Mouse (Mus musculus): Measurements from ENCODE around the gene Snn. TPM values are rescaled to one million over a fixed set of nuclear protein-coding genes. Genes with fewer than 3 reads are reported as not detected.

Snn gene
- polyA plus RNA-seq, 1 experiment from 2014 or later = 31.0 TPM

- no peak overlapping the region for H3K9ac ChIP-seq (ENCODE audit: low read depth, low read length)
- H3K4me3 ChIP-seq (replicated peaks; ENCODE audit: low read depth, low read length) = no peak overlapping the region
- DNase-seq (ENCODE audit: low spot score) (no peak), ATAC-seq (replicated peaks; ENCODE audit: low FRiP score, low read depth) (no peak)
- WGBS = 93% methylated on average over 3 of the region's 3 CpGs
- no peaks in the 10 kb centered on the region for H3K9me3 ChIP-seq (replicated peaks; ENCODE audit: low read length)
- no peak for TF ChIP-seq CTCF (IDR thresholded peaks at IDR 0.05; ENCODE audit: low read depth)
- no peaks in the 10 kb centered on the region for H3K27me3 ChIP-seq (ENCODE audit: insufficient read depth, low read length)
- peaks cover 56% of the 10 kb centered on the region for H3K36me3 ChIP-seq (ENCODE audit: insufficient read depth, low read length)
- H3K4me2 ChIP-seq (ENCODE audit: low read length) = no peak overlapping the region
- H3K27ac ChIP-seq = no peak overlapping the region
- H3K4me1 ChIP-seq (replicated peaks; ENCODE audit: insufficient read depth, low read length) = no peaks in the 10 kb centered on the region
These were observed 25.6 kb downstream of the Snn start for GRCm38 (mm10) chr16:11086299-11086698.

GRCm38 (mm10) chr16:11086856-11087588 is 26.3 kb downstream of the Snn start:
- no peak overlapping the region for H3K4me2 ChIP-seq (ENCODE audit: low read length)
- H3K36me3 ChIP-seq (ENCODE audit: insufficient read depth, low read length) = peaks cover 55% of the 10 kb centered on the region
- no peaks in the 10 kb centered on the region for H3K4me1 ChIP-seq (replicated peaks; ENCODE audit: insufficient read depth, low read length)
- TF ChIP-seq CTCF (IDR thresholded peaks at IDR 0.05; ENCODE audit: low read depth) = peak; percentile 35
- no peaks in the 10 kb centered on the region for H3K9me3 ChIP-seq (replicated peaks; ENCODE audit: low read length)
- no peak overlapping the region for H3K27ac ChIP-seq
- WGBS = 76% methylated on average over 5 of the region's 5 CpGs
- ATAC-seq (replicated peaks; ENCODE audit: low FRiP score, low read depth) = no peak
- no peak for DNase-seq (ENCODE audit: low spot score)
- H3K4me3 ChIP-seq (replicated peaks; ENCODE audit: low read depth, low read length) = no peak overlapping the region
- no peak overlapping the region for H3K9ac ChIP-seq (ENCODE audit: low read depth, low read length)
- H3K27me3 ChIP-seq (ENCODE audit: insufficient read depth, low read length) = no peaks in the 10 kb centered on the region

- H3K4me1 ChIP-seq (replicated peaks; ENCODE audit: insufficient read depth, low read length) = no peaks in the 10 kb centered on the region
- H3K9ac ChIP-seq (ENCODE audit: low read depth, low read length) = no peak overlapping the region
- H3K4me3 ChIP-seq (replicated peaks; ENCODE audit: low read depth, low read length) = no peak overlapping the region
- no peak overlapping the region for H3K27ac ChIP-seq
- ATAC-seq (replicated peaks; ENCODE audit: low FRiP score, low read depth) (no peak), DNase-seq (ENCODE audit: low spot score) (no peak)
- H3K36me3 ChIP-seq (ENCODE audit: insufficient read depth, low read length) = peaks cover 44% of the 10 kb centered on the region
- no peak for TF ChIP-seq CTCF (IDR thresholded peaks at IDR 0.05; ENCODE audit: low read depth)
- no peaks in the 10 kb centered on the region for H3K27me3 ChIP-seq (ENCODE audit: insufficient read depth, low read length)
- no peak overlapping the region for H3K4me2 ChIP-seq (ENCODE audit: low read length)
- WGBS = 79% methylated on average over 10 of the region's 10 CpGs
- no peaks in the 10 kb centered on the region for H3K9me3 ChIP-seq (replicated peaks; ENCODE audit: low read length)
These were observed 30.3 kb downstream of the Snn start for GRCm38 (mm10) chr16:11090836-11091570.

GRCm38 (mm10) chr16:11092061-11092460 is 31.3 kb downstream of the Snn start:
- 47% methylated on average over 4 of the region's 4 CpGs for WGBS
- ATAC-seq (replicated peaks; ENCODE audit: low FRiP score, low read depth) = no peak
- H3K27me3 ChIP-seq (ENCODE audit: insufficient read depth, low read length) = no peaks in the 10 kb centered on the region

GRCm38 (mm10) chr16:11092523-11092922 is 31.8 kb downstream of the Snn start:
- Histone ChIP-seq H3K4me3 (replicated peaks; ENCODE audit: low read depth, low read length) (no peak overlapping the region), H3K4me1 (replicated peaks; ENCODE audit: insufficient read depth, low read length) (no peaks in the 10 kb centered on the region), H3K9me3 (replicated peaks; ENCODE audit: low read length) (no peaks in the 10 kb centered on the region), H3K36me3 (ENCODE audit: insufficient read depth, low read length) (peaks cover 34% of the 10 kb centered on the region), H3K27me3 (ENCODE audit: insufficient read depth, low read length) (no peaks in the 10 kb centered on the region), H3K4me2 (ENCODE audit: low read length) (no peak overlapping the region), H3K9ac (ENCODE audit: low read depth, low read length) (no peak overlapping the region), H3K27ac (no peak overlapping the region)
- ATAC-seq (replicated peaks; ENCODE audit: low FRiP score, low read depth) = no peak
- TF ChIP-seq CTCF (IDR thresholded peaks at IDR 0.05; ENCODE audit: low read depth) = no peak
- WGBS = 40% methylated on average over 3 of the region's 3 CpGs
- peak; percentile 9 for DNase-seq (ENCODE audit: low spot score)

More at GRCm38 (mm10) chr16:11092061-11092460, 31.3 kb downstream of the Snn start:
- H3K4me1 ChIP-seq (replicated peaks; ENCODE audit: insufficient read depth, low read length) = no peaks in the 10 kb centered on the region
- H3K4me3 ChIP-seq (replicated peaks; ENCODE audit: low read depth, low read length) = no peak overlapping the region
- H3K4me2 ChIP-seq (ENCODE audit: low read length) = no peak overlapping the region
- DNase-seq (ENCODE audit: low spot score) = peak; percentile 50
- no peak overlapping the region for H3K9ac ChIP-seq (ENCODE audit: low read depth, low read length)
- TF ChIP-seq CTCF (IDR thresholded peaks at IDR 0.05; ENCODE audit: low read depth) = no peak
- H3K9me3 ChIP-seq (replicated peaks; ENCODE audit: low read length) = no peaks in the 10 kb centered on the region
- H3K36me3 ChIP-seq (ENCODE audit: insufficient read depth, low read length) = peaks cover 39% of the 10 kb centered on the region
- no peak overlapping the region for H3K27ac ChIP-seq

- Histone ChIP-seq H3K4me1 (replicated peaks; ENCODE audit: insufficient read depth, low read length) (no peaks in the 10 kb centered on the region), H3K27ac (no peak overlapping the region), H3K9ac (ENCODE audit: low read depth, low read length) (no peak overlapping the region), H3K36me3 (ENCODE audit: insufficient read depth, low read length) (peaks cover 25% of the 10 kb centered on the region), H3K27me3 (ENCODE audit: insufficient read depth, low read length) (no peaks in the 10 kb centered on the region), H3K4me2 (ENCODE audit: low read length) (no peak overlapping the region), H3K9me3 (replicated peaks; ENCODE audit: low read length) (no peaks in the 10 kb centered on the region), H3K4me3 (replicated peaks; ENCODE audit: low read depth, low read length) (no peak overlapping the region)
- 86% methylated on average over 13 of the region's 13 CpGs for WGBS
- DNase-seq (ENCODE audit: low spot score) (no peak), ATAC-seq (replicated peaks; ENCODE audit: low FRiP score, low read depth) (no peak)
- no peak for TF ChIP-seq CTCF (IDR thresholded peaks at IDR 0.05; ENCODE audit: low read depth)
These were observed 33.1 kb downstream of the Snn start for GRCm38 (mm10) chr16:11093717-11094386.
